Mouse (Mus musculus) stomach, postnatal 0 days (tissue): Measurements from ENCODE around the gene Fam189a1.

ENCODE experiments used
- CTCF ChIP-seq: IDR thresholded peaks from 2 replicates; pipeline ENCODE4 v1.5.1; 2016; ENCODE audit warnings: antibody characterized with exemption, low read depth, mild to moderate bottlenecking, moderate library complexity
- EP300 ChIP-seq: optimal IDR thresholded peaks from 2 replicates; pipeline ENCODE3; 2016; ENCODE audit warnings: antibody characterized with exemption

- TF ChIP-seq CTCF (no peak), EP300 (no peak)
Observed at GRCm38 (mm10) chr7:64840946-64841659, 315.3 kb downstream of the Fam189a1 start.
